In genomic region chr3:97680631-97681320, GRCm38 (mm10) we compare ENCODE assay signal across 8 mouse cellular contexts. TPM values are rescaled to one million over a fixed set of nuclear protein-coding genes. Genes with fewer than 3 reads are reported as not detected.
DNase-seq lines count a peak whose midpoint lies in the region; ATAC-seq and TF ChIP-seq lines count a peak whose summit lies in the region.

No protein-coding gene starts in this region.

- peak overlapping the region; percentile 41 for H3K4me3 ChIP-seq in lung, embryonic 15.5 days
- H3K4me3 ChIP-seq in thymus, adult 2 months (ENCODE audit: control insufficient read depth, insufficient read depth, low read length), result peak overlapping the region; percentile 83

- WGBS in lung, embryonic 15.5 days, result 4% methylated on average over 28 of the region's 28 CpGs
- WGBS in thymus, adult 2 months, result under 1% methylated on average over 28 of the region's 28 CpGs

- peak overlapping the region; percentile 44; the same call in 1 of the 2 replicates for H3K9ac ChIP-seq in lung, embryonic 15.5 days

- H3K9me3 ChIP-seq in lung, embryonic 15.5 days, result no peaks in the 10 kb centered on the region

- peak; percentile 97 for TF ChIP-seq CTCF in thymus, adult 2 months (IDR thresholded peaks at IDR 0.05; ENCODE audit: borderline replicate concordance, control insufficient read depth, extremely low read depth, insufficient read depth, low read length, poor library complexity)

- H3K27me3 ChIP-seq in lung, embryonic 15.5 days, result no peaks in the 10 kb centered on the region
- no peaks in the 10 kb centered on the region for H3K27me3 ChIP-seq in thymus, adult 2 months (ENCODE audit: control insufficient read depth, insufficient read depth, low read length)

- peak; percentile 96 for DNase-seq in MEL-GATA-1-ER (ENCODE audit: extremely low read depth, low read depth)
- peak; percentile 73 for DNase-seq in cerebellum, adult 8-10 months
- DNase-seq in forelimb bud, embryonic 11.5 days (ENCODE audit: low read depth, low spot score), result peak; percentile 67
- peak; percentile 85 for DNase-seq in heart, postnatal 4 days
- DNase-seq in layer of hippocampus, adult 8-10 months (ENCODE audit: low spot score in 2 of 2), result peak; percentile 67 to 77
- peak; percentile 88 for DNase-seq in thymus, adult 2 months

- H3K36me3 ChIP-seq in lung, embryonic 15.5 days, result no peaks in the 10 kb centered on the region
- H3K36me3 ChIP-seq in thymus, adult 2 months (ENCODE audit: control insufficient read depth, insufficient read depth, low read length), result no peaks in the 10 kb centered on the region

- H3K4me2 ChIP-seq in lung, embryonic 15.5 days, result peak overlapping the region; percentile 88

- H3K4me1 ChIP-seq in lung, embryonic 15.5 days, result peaks cover 32% of the 10 kb centered on the region
- H3K4me1 ChIP-seq in thymus, adult 2 months (replicated peaks; ENCODE audit: control insufficient read depth, insufficient read depth, low read length), result peaks cover 5% of the 10 kb centered on the region

- TF ChIP-seq POLR2A in thymus, adult 2 months (IDR thresholded peaks at IDR 0.05; ENCODE audit: control insufficient read depth, extremely low read depth, insufficient read depth, low read length, poor library complexity), result no peak

- H3K27ac ChIP-seq in lung, embryonic 15.5 days, result no peak overlapping the region
- H3K27ac ChIP-seq in thymus, adult 2 months (ENCODE audit: control insufficient read depth, insufficient read depth, low read length), result peak overlapping the region; percentile 30; the same call in 1 of the 2 replicates

- ATAC-seq in lung, embryonic 15.5 days (ENCODE audit: borderline replicate concordance, extremely low read depth, low FRiP score, low TSS enrichment), result peak; percentile 64
- ATAC-seq in neutrophil, adult 5-6 weeks (ENCODE audit: extremely low read depth, insufficient number of reproducible peaks, low FRiP score, poor library complexity, severe bottlenecking), result peak; percentile 78

RNA-seq across cellular contexts. Expression of gene Gm17651, which starts 6.3 kb away (rescaled TPM):
- total RNA-seq in heart, postnatal 4 days (2021), result not detected
- total RNA-seq in layer of hippocampus, adult 8-10 months (2022), result not detected
- not detected in 2 replicates for polyA plus RNA-seq in lung, embryonic 15.5 days (2015; fragmentation: Nextera tagmentation; extraction: Ambion mirVana)
- total RNA-seq in neutrophil, adult 5-6 weeks (2017), result not detected in 2 replicates
- polyA plus RNA-seq in thymus, adult 2 months (2012; rRNA removed), result not detected in 2 replicates

RNA-seq across cellular contexts. Expression of gene Prkab2, which starts 22.8 kb away (rescaled TPM):
- total RNA-seq in heart, postnatal 4 days (2021), result 10 to 100 TPM; 17.0 to 18.5 TPM
- 10 to 100 TPM; 27.4 to 46.3 (median 35.7) TPM for total RNA-seq in layer of hippocampus, adult 8-10 months (2022)
- 4.9 and 5.1 TPM in 2 replicates for polyA plus RNA-seq in lung, embryonic 15.5 days (2015; fragmentation: Nextera tagmentation; extraction: Ambion mirVana)
- total RNA-seq in neutrophil, adult 5-6 weeks (2017), result 13.5 and 22.8 TPM in 2 replicates
- polyA plus RNA-seq in thymus, adult 2 months (2012; rRNA removed), result 6.2 and 8.0 TPM in 2 replicates

RNA-seq across cellular contexts. Expression of gene Fmo5, which starts 52.2 kb away (rescaled TPM):
- total RNA-seq in heart, postnatal 4 days (2021), result 1 to 10 TPM; 4.9 TPM
- total RNA-seq in layer of hippocampus, adult 8-10 months (2022), result 1 to 10 TPM; 4.2 to 6.9 (median 5.8) TPM
- 3.0 and 3.2 TPM in 2 replicates for polyA plus RNA-seq in lung, embryonic 15.5 days (2015; fragmentation: Nextera tagmentation; extraction: Ambion mirVana)
- 14.2 TPM in 2 replicates for total RNA-seq in neutrophil, adult 5-6 weeks (2017)
- polyA plus RNA-seq in thymus, adult 2 months (2012; rRNA removed), result 4.6 and 5.8 TPM in 2 replicates
